Mouse (Mus musculus) lung, postnatal 10 days (tissue): ENCODE results near the gene Cenpp.

Experiments
- DNase-seq: peaks from one replicate; pipeline ENCODE4 v3.0.0; 2021

The Cenpp gene

DNA sequence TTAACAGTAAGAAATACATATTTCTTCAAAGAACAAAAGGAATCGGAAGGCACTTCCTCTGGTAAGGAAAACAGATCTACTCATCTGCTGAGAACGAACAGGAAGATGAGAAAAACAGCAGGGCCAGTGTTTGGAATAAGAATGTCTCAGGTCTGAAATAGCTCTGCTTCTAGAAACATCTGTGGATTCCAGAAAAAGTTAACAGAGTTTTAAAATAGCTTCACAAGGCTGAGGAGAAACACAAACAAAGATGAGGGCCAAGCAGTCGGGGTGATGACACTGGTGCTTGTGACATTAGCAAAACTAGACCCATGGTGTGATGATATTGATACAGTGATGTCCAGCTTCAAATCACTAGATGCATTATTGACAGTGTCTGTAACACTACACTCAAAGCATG lies 145.4 kb downstream of the Cenpp start:
- peak; percentile 37 for DNase-seq

GRCm38 (mm10) chr13:49505776-49506175 lies 146.8 kb downstream of the Cenpp start:
- DNase-seq, result no peak

GRCm38 (mm10) chr13:49504510-49504909 lies 148.1 kb downstream of the Cenpp start, which contains the start of gene Ecm2:
Gene Ecm2 (plus strand): TSS chr13:49504810.
- DNase-seq, result no peak

DNA sequence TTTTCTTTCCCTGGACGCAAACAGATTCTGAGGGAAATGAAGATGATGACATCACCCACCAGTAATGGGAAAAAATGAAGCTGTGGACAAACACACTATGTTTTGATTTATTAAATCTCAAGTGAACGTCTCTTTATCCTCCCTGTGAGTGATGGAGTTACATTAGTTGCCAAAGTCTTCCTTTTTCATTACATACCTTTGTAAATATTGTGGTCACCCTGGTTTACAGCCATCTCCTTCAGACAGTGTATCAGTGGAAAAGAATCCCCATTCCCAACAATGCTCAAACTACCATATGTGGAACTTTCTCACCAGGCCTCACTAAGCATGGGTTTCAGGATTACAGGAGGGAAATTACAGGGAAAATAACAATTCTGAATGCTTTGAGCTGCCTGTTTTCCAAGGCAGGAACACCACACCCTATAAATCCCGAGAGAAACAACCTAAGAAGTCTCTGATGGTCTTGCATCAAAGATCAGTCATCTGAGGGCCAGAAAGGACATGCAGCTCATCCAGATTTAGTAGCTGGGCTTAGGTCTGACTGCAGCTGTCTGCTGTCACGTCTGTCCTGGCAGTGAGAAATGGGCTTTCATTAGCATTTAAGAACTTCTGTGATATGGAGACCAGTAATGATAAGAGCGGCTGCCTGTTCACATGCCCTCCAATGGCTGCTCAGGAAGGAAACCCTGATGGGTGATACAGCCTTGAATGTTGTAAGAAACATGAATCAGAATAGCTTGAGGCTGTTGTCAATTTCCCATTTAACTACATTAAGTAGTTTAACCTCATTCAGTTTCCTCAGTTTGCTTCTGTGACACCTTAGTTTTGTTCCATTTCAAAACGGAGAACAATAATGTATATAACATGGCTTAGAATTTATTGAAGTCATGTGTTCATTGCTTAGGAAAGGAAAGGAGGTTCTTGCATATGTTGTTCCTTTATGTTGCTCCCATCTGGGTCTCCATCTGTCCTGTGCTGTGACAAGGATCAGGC lies 159.9 kb downstream of the Cenpp start, which contains the start of gene Tes3-ps:
Tes3-ps (plus strand) TSS at position 943 of the 993 bp plus-strand sequence.
- no peak for DNase-seq

DNA sequence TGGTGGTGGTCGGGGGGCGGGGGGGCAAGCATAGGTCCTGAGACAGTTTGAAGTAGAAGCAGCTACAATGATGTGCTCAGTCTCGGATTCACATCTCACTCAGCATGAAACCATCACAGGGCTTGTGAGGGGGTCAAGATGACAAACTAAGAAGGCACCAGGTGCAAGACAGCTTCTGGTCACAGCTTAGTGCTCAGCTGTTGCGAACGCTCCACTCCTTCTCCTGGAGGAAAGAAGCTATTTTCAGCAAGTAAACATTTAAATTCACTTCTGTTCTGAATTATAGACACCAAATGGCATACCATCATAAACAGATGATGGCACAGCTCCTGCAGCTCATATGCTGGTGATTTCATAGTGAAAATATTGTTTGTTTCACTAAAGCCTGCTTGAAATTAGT lies 167.2 kb downstream of the Cenpp start:
- DNase-seq, result no peak

DNA sequence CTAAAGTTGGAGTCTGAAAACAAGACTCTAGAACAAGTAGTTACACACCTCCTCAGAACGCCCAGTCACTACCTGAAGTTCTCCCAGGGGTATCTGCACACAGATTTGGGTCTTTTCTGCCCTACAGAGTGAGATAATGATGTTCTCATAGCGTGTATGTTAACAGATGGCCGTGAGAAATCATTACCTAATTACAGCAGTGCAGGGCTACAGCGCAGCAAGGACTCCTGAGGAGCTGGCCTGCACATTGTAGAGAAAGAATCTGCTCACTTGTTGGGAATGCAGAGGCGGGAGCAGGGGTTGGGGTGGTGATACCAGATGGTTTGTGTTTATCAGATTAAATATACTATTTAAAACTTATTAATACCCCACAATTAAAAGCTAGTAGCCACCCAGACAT lies 172.0 kb downstream of the Cenpp start:
- DNase-seq, result peak; percentile 61

GRCm38 (mm10) chr13:49480057-49480456 lies 172.5 kb downstream of the Cenpp start:
- DNase-seq, result peak; percentile 93

- peak; percentile 60 for DNase-seq
Measured at GRCm38 (mm10) chr13:49479399-49479798, 173.2 kb downstream of the Cenpp start.

GRCm38 (mm10) chr13:49478851-49479374 lies 173.7 kb downstream of the Cenpp start:
- no peak for DNase-seq

GRCm38 (mm10) chr13:49477887-49478286 lies 174.7 kb downstream of the Cenpp start:
- no peak for DNase-seq

GRCm38 (mm10) chr13:49472676-49473005 lies 179.9 kb downstream of the Cenpp start:
- DNase-seq, result no peak

DNA sequence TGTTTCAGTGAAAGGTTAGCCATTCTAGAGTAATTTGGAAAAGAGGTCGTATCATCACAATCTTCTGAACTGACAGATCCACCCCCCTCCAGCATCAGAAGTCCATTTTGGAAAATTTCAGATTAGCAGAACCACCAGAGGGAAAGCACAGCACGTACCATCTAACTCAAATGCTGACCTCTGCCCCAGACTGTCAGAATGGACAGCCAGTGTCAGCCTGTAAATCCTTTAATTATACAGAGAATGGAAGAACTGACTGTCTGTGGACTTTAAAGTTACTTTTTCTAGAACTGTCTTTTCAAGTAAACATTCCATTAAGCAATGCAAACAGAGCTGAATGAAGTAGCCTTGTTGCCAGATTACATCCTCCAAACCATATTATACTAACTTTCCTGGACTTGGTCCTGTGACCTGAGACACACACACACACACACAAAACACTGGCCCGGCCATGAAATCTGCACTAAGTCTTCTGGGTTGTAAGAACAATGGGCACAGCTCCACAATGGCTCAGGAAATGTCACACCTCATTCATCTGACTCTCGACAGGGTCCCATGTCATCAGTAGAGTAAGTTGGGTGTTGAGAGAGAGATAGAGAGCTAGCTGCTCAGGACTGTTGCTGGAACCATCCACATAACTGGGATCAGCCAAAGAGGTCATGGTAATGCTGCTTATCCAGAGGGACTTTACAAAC lies 180.5 kb downstream of the Cenpp start:
- DNase-seq, result peak; percentile 83

GRCm38 (mm10) chr13:49470806-49471205 lies 181.8 kb downstream of the Cenpp start:
- peak; percentile 67 for DNase-seq

DNA sequence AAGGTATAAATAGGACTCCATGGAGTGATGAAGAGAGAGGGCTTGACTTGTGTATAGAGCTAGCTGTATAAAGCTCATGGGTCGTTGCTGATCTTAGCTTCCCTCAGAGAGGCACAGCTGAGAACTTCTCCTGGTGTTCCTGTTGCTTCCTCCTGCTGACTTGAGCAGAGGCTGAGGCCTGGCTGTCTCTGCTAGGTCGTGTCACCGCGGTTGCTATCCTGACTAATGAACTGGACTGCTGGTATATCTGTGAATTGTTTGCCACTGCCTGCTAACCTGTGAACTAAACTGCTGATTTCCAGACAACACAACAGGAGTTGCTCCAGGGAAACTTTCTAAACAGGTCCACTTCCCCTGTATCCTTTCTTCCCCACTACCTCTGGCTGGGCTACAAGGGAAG lies 182.3 kb downstream of the Cenpp start:
- DNase-seq, result no peak

- no peak for DNase-seq
Measured at GRCm38 (mm10) chr13:49469002-49469401, 183.6 kb downstream of the Cenpp start.

DNA sequence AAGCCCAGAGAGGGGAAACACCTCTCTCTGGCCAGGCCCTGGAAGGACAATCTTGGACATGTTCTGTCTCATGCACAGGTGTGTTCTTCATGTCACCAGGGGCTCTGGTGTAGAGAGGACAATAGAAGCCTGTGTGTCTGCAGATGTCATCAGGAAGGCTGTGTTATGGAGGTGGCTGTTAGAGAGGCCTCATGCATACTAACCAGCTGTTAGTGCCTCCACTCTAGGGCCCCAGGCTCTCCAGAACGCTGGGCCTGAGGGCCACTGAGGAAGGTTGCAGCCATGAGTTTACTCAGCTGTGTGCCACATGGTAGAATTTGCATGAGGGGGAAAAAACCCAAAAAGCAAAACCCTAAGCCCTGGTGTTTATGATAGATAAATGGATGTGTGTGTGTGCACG lies 185.0 kb downstream of the Cenpp start:
- DNase-seq, result no peak

DNA sequence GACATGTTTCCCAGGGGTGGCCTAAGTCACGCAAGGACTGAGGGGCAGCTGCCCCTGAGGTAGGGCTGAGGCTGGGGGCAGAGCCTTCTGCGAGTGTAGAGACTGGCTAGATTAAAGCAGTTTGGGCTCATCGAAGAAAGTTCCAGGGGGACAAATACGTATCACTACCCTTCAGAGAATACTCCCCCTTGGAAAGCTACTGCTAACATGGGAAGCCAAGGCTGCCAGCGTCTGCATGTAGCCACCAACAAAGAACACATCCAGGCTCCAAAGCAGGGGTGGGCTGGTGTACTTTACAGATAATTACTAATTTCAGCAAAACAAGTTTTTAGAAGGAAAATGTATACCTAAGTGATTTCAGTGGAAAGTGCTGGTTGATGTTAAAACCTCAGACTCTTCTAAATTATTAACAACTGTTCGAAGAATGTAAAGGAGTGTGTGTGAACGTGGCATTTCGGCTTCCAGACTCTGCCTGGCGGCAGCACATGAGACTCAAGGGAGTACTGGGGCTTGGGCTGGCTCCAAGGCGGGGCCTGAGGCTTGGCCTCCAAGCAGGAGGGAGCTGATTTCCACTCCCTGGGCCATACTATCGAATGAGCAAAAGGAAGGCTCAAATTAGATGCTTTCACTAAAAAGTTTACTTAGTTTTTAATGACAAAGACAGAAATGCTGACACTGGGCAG lies 186.1 kb downstream of the Cenpp start:
- peak; percentile 75 for DNase-seq

GRCm38 (mm10) chr13:49465875-49466274 lies 186.7 kb downstream of the Cenpp start:
- DNase-seq, result no peak

- DNase-seq, result no peak
Measured at GRCm38 (mm10) chr13:49462921-49463320, 189.7 kb downstream of the Cenpp start.

- DNase-seq, result peak; percentile 82
Measured at GRCm38 (mm10) chr13:49461458-49462132, 191.0 kb downstream of the Cenpp start.

DNA sequence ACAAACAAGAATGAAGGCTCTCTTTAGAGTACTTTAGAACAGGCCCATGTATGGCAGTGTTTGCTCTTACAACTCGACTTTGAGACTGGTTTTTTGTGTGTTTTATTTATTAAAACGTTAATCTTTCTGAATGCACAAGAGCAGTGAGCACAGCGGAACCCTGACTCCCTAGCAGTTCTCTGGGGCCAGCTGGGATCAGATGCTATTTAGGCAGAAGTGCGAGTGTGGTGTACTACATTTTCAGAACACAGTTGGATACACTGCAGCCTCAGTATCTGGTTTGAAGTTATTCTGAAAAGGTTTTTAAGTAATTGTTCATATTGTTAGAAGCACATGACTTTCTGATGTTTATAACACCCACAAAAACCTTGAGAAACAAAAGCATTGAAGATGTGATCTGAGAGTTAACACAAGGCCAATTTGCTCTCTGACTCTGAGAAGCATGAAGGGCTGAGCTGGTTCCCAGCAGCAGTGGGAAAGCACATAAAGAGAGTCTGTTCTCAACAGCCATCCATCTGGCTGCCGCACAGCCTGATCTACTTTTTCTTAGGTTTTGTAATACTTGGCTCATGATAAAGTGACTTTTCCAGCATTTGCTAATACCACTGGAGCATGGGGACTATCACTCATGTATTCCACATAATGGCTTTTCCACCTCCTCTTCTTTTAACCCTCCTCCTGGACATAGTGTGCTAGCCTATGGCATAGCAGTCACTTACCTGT lies 191.7 kb downstream of the Cenpp start:
- peak; percentile 49 for DNase-seq

DNA sequence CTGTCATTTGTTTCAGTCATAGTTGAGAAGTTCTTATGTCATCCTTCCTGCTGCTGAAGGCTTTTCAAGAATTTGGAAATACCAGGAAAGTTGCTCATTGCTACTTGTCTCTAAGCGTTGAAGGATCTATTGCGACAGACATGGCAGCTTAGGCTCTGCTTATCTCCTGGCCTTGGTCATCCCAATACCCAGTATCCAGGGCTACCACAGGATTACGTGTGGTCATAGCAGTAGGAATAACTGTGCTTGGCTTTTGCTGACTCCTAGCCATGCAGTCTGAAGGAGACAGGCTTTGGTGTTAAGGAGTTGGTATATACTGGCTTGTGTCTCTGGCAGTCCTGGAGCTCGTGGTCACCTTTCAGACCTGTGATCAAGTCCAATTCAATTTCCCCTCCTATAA lies 192.3 kb downstream of the Cenpp start:
- no peak for DNase-seq
